ENCODE assay signal across 2 mouse cellular contexts in the genomic region with DNA sequence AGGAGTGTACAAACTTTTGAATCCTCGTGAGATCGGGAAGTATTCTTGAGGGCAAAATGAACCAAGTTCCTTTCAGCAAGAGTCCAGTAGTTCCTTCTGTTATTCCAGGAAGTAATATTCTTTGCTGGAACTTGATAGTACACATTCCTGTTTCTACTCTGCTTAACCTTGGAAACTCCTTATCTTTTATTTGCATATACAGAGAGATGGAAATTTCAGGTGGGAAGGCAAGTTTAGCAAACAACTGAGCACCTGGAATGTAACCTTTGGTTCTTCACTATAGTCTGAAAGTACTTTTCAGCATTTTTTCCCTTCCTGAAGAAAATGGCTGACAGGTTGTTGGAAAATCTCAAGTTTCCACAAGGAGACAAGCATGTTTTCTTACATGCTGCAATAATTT.
TF ChIP-seq lines count a peak whose summit lies in the region.

No protein-coding gene starts in this region.

TF ChIP-seq in CH12.LX, 34 proteins besides CTCF, POLR2A, EP300 and RAD21 (continued from another document):
- TF ChIP-seq NRF1 (IDR thresholded peaks at IDR 0.05; ENCODE audit: low read depth, low read length) (no peak), USF1 (IDR thresholded peaks at IDR 0.05; ENCODE audit: low read depth, low read length) (no peak), ZMIZ1 (IDR thresholded peaks at IDR 0.05; ENCODE audit: low read depth, low read length) (no peak), HCFC1 (IDR thresholded peaks at IDR 0.05; ENCODE audit: low read depth, low read length) (no peak), NELFE (IDR thresholded peaks at IDR 0.05; ENCODE audit: low read depth, low read length) (no peak), MAX (IDR thresholded peaks at IDR 0.05; ENCODE audit: low read length) (no peak), SMC3 (IDR thresholded peaks at IDR 0.05; ENCODE audit: low read depth, low read length) (no peak), UBTF (IDR thresholded peaks at IDR 0.05; ENCODE audit: low read depth, low read length) (no peak), GABPA (IDR thresholded peaks at IDR 0.05; ENCODE audit: insufficient replicate concordance, low read depth, low read length) (no peak)
TF ChIP-seq in CH12.LX: peak in this region for 0.

TF ChIP-seq in MEL, 35 proteins besides CTCF, POLR2A, EP300 and RAD21:
- TF ChIP-seq GATA1 (IDR thresholded peaks at IDR 0.05; ENCODE audit: low read depth, low read length) (0 out of 2 replicates have a peak, but pooled peaks have one; percentile 9), HCFC1 (IDR thresholded peaks at IDR 0.05; ENCODE audit: low read depth, low read length) (no peak; the same call in 1 of the 2 replicates), ZKSCAN1 (IDR thresholded peaks at IDR 0.05; ENCODE audit: low read depth, low read length) (no peak), E2F4 (IDR thresholded peaks at IDR 0.05; ENCODE audit: borderline replicate concordance, low read depth, low read length) (no peak), BHLHE40 (IDR thresholded peaks at IDR 0.05; ENCODE audit: borderline replicate concordance, low read depth, low read length) (no peak), POLR2AphosphoS2 (IDR thresholded peaks at IDR 0.05; ENCODE audit: low read length) (no peak)
TF ChIP-seq in MEL: peak in this region for 1.
